Mouse (Mus musculus): Measurements from ENCODE around the gene Rnasek.

Gene Rnasek

GRCm38 (mm10) chr11:70239541-70240279 is at the start of gene Rnasek, which contains the start of gene Gm21988:
Rnasek (minus strand) TSS chr11:70239842.
Gm21988 (minus strand) TSS chr11:70239830.
- CTCF ChIA-PET = interaction anchor here (0.6 kb wide), 1 partner anchor 880 kb away, joined by 3 read pairs; no protein-coding TSS in a partner anchor

GRCm38 (mm10) chr11:70289236-70289635 is 49.6 kb upstream of the Rnasek start:
- CTCF ChIA-PET = no interaction called here

GRCm38 (mm10) chr11:70288102-70288501 is 48.5 kb upstream of the Rnasek start:
- CTCF ChIA-PET = no interaction called here

- CTCF ChIA-PET = no interaction called here
These were observed 46.0 kb upstream of the Rnasek start for GRCm38 (mm10) chr11:70285686-70286085.

- CTCF ChIA-PET = no interaction called here
These were observed 45.1 kb upstream of the Rnasek start for GRCm38 (mm10) chr11:70284757-70285156.

GRCm38 (mm10) chr11:70283666-70284065 is 44.0 kb upstream of the Rnasek start:
- CTCF ChIA-PET = no interaction called here

GRCm38 (mm10) chr11:70280441-70280840 is 40.8 kb upstream of the Rnasek start:
- CTCF ChIA-PET = no interaction called here

- CTCF ChIA-PET = interaction anchor here (0.5 kb wide), 1 partner anchor 49 kb away, joined by 4 read pairs; no protein-coding TSS in a partner anchor
These were observed 39.3 kb upstream of the Rnasek start for GRCm38 (mm10) chr11:70278961-70279360.

GRCm38 (mm10) chr11:70271641-70272040 is 32.0 kb upstream of the Rnasek start:
- CTCF ChIA-PET = no interaction called here

GRCm38 (mm10) chr11:70266405-70266804 is 26.8 kb upstream of the Rnasek start:
- CTCF ChIA-PET = no interaction called here

- CTCF ChIA-PET = no interaction called here
These were observed 26.2 kb upstream of the Rnasek start for GRCm38 (mm10) chr11:70265819-70266218.

- CTCF ChIA-PET = no interaction called here
These were observed 25.6 kb upstream of the Rnasek start for GRCm38 (mm10) chr11:70265252-70265651.

- CTCF ChIA-PET = no interaction called here
These were observed 19.4 kb upstream of the Rnasek start for GRCm38 (mm10) chr11:70259035-70259434.

- CTCF ChIA-PET = no interaction called here
These were observed 15.4 kb upstream of the Rnasek start, which contains the start of gene Alox12 for GRCm38 (mm10) chr11:70254931-70255531. Alox12 (minus strand) TSS chr11:70255353.

- CTCF ChIA-PET = no interaction called here
These were observed 14.7 kb upstream of the Rnasek start for GRCm38 (mm10) chr11:70254337-70254736.

GRCm38 (mm10) chr11:70251853-70252252 is 12.2 kb upstream of the Rnasek start:
- CTCF ChIA-PET = no interaction called here

- CTCF ChIA-PET = no interaction called here
These were observed 10.5 kb upstream of the Rnasek start for GRCm38 (mm10) chr11:70250150-70250549.

- CTCF ChIA-PET = no interaction called here
These were observed 7.6 kb upstream of the Rnasek start for GRCm38 (mm10) chr11:70247136-70247845.

GRCm38 (mm10) chr11:70242591-70242990 is 2.9 kb upstream of the Rnasek start:
- CTCF ChIA-PET = interaction anchor here (0.7 kb wide), 1 partner anchor 64 kb away, joined by 5 read pairs; no protein-coding TSS in a partner anchor

GRCm38 (mm10) chr11:70238591-70239440 is 826 bp downstream of the Rnasek start:
- CTCF ChIA-PET = interaction anchor here (0.5 to 1.2 kb wide), 2 partner anchors 7 to 18 kb away, joined by 3 read pairs; no protein-coding TSS in a partner anchor

GRCm38 (mm10) chr11:70237457-70238167 is 2.0 kb downstream of the Rnasek start, which contains the start of gene 0610010K14Rik:
0610010K14Rik (minus strand) TSS chr11:70237914.
- CTCF ChIA-PET = interaction anchor here (1.2 kb wide), 1 partner anchor 17 kb away, joined by 3 read pairs; no protein-coding TSS in a partner anchor
